Mouse (Mus musculus) lung, adult 2 months (tissue): ENCODE measurements around the gene Rnf114. TPM values are rescaled to one million over a fixed set of nuclear protein-coding genes. Genes with fewer than 3 reads are reported as not detected.

Source experiments
- DNase-seq: peaks from one replicate; pipeline ENCODE4 v3.0.0; 2022
- H3K4me1 ChIP-seq: fragments of 200-500 bp; 2 replicates; pipeline ENCODE4 v1.6.1; 2011; ENCODE audit warnings: low read length; ENCODE audit not compliant: control insufficient read depth, insufficient read depth
- H3K4me3 ChIP-seq: fragments of 200-500 bp; replicated peaks from 2 replicates; pipeline ENCODE3; 2011; ENCODE audit warnings: low read depth, mild to moderate bottlenecking, control low read depth, low read length; ENCODE audit errors: extremely low read depth
- CTCF ChIP-seq: fragments of 200-500 bp; IDR thresholded peaks from 2 replicates; pipeline ENCODE4 v1.5.1; 2011; ENCODE audit warnings: mild to moderate bottlenecking, low read length, control low read depth; ENCODE audit not compliant: insufficient read depth
- POLR2A ChIP-seq: fragments of 200-500 bp; IDR thresholded peaks from 2 replicates; pipeline ENCODE4 v1.6.1; 2011; ENCODE audit warnings: low read depth, mild to moderate bottlenecking, control low read depth, low read length, borderline replicate concordance; ENCODE audit errors: extremely low read depth
- WGBS: fragments of 180-500 bp; shearing (Covaris S2); methylation state at CpG from one replicate; pipeline ENCODE4 v1.1.7; 2018; 5-methylcytosine and 5-hydroxymethylcytosine counted together
- polyA plus RNA-seq: library from polyadenylated mRNA; depleted of rRNA; stranded (reverse); fragments of >200 nt; gene quantifications from 2 replicates; pipeline ENCODE4 v1.2.3, GENCODE M21; 2012

The Rnf114 gene
- polyA plus RNA-seq, 1 experiment = 122 TPM

- 83% methylated on average over 6 of the region's 6 CpGs for whole genome bisulfite sequencing
- TF ChIP-seq POLR2A (no peak), CTCF (no peak)
- DNase-seq = no peak
- Histone ChIP-seq H3K4me3 (no peak overlapping the region), H3K4me1 (no peaks in the 10 kb centered on the region)
Observed at GRCm38 (mm10) chr2:167471585-167471984, 20.9 kb upstream of the Rnf114 start.

- H3K4me1 ChIP-seq = no peaks in the 10 kb centered on the region
- no peak for DNase-seq
- no peak overlapping the region for H3K4me3 ChIP-seq
- TF ChIP-seq CTCF (no peak), POLR2A (no peak)
- 85% methylated on average over 6 of the region's 6 CpGs for WGBS
Observed at GRCm38 (mm10) chr2:167474218-167474617, 18.2 kb upstream of the Rnf114 start.

GRCm38 (mm10) chr2:167475596-167475995, 16.8 kb upstream of the Rnf114 start:
- TF ChIP-seq POLR2A = no peak
- TF ChIP-seq CTCF = no peak
- WGBS = 84% methylated on average over 5 of the region's 5 CpGs
- no peak for DNase-seq
- Histone ChIP-seq H3K4me1 (no peaks in the 10 kb centered on the region), H3K4me3 (no peak overlapping the region)

GRCm38 (mm10) chr2:167476200-167476688, 16.2 kb upstream of the Rnf114 start:
- TF ChIP-seq CTCF = no peak
- H3K4me3 ChIP-seq = no peak overlapping the region
- WGBS = 23% methylated on average over 7 of the region's 7 CpGs
- H3K4me1 ChIP-seq = no peaks in the 10 kb centered on the region
- no peak for DNase-seq

- no peak overlapping the region for H3K4me3 ChIP-seq
- TF ChIP-seq CTCF (no peak), POLR2A (no peak)
- DNase-seq = no peak
- H3K4me1 ChIP-seq = no peaks in the 10 kb centered on the region
- WGBS = 52% methylated on average over 4 of the region's 4 CpGs
Observed at GRCm38 (mm10) chr2:167476762-167477161, 15.7 kb upstream of the Rnf114 start.

GRCm38 (mm10) chr2:167478128-167478527, 14.3 kb upstream of the Rnf114 start:
- WGBS = 46% methylated on average over 2 of the region's 2 CpGs
- DNase-seq = no peak
- Histone ChIP-seq H3K4me1 (no peaks in the 10 kb centered on the region), H3K4me3 (no peak overlapping the region)
- TF ChIP-seq CTCF (no peak), POLR2A (no peak)

GRCm38 (mm10) chr2:167479501-167479900, 12.9 kb upstream of the Rnf114 start:
- Histone ChIP-seq H3K4me3 (no peak overlapping the region), H3K4me1 (no peaks in the 10 kb centered on the region)
- TF ChIP-seq CTCF (no peak), POLR2A (no peak)
- no peak for DNase-seq
- 90% methylated on average over 1 of the region's 1 CpGs for WGBS

GRCm38 (mm10) chr2:167482681-167483080, 9.8 kb upstream of the Rnf114 start:
- WGBS = 85% methylated on average over 4 of the region's 4 CpGs
- H3K4me1 ChIP-seq = peaks cover 11% of the 10 kb centered on the region
- TF ChIP-seq POLR2A (no peak), CTCF (no peak)
- no peak for DNase-seq
- no peak overlapping the region for H3K4me3 ChIP-seq

- Histone ChIP-seq H3K4me1 (peaks cover 11% of the 10 kb centered on the region), H3K4me3 (no peak overlapping the region)
- WGBS = 88% methylated on average over 27 of the region's 27 CpGs
- no peak for DNase-seq
- TF ChIP-seq CTCF = no peak
Observed at GRCm38 (mm10) chr2:167483081-167483826, 9.2 kb upstream of the Rnf114 start.

- H3K4me3 ChIP-seq = no peak overlapping the region
- TF ChIP-seq POLR2A (no peak), CTCF (no peak)
- H3K4me1 ChIP-seq = peaks cover 11% of the 10 kb centered on the region
- 92% methylated on average over 24 of the region's 24 CpGs for WGBS
- no peak for DNase-seq
Observed at GRCm38 (mm10) chr2:167483827-167484410, 8.5 kb upstream of the Rnf114 start.

- 93% methylated on average over 11 of the region's 11 CpGs for WGBS
- TF ChIP-seq POLR2A = no peak
- no peak overlapping the region for H3K4me3 ChIP-seq
- peaks cover 11% of the 10 kb centered on the region for H3K4me1 ChIP-seq
- no peak for DNase-seq
Observed at GRCm38 (mm10) chr2:167484932-167485331, 7.5 kb upstream of the Rnf114 start.
